Mouse (Mus musculus): ENCODE measurements around the gene Wsb2.

Wsb2 gene

GRCm38 (mm10) chr5:117357129-117357477, at the start of gene Wsb2:
Gene Wsb2, plus strand, starts transcription at chr5:117357304.
- peak; percentile 59 for DNase-seq (ENCODE audit: low read depth, low spot score)

GRCm38 (mm10) chr5:117307699-117308098, 49.4 kb upstream of the Wsb2 start:
- DNase-seq (ENCODE audit: low read depth, low spot score) = peak; percentile 74

GRCm38 (mm10) chr5:117313420-117313819, 43.7 kb upstream of the Wsb2 start:
- no peak for DNase-seq (ENCODE audit: low read depth, low spot score)

GRCm38 (mm10) chr5:117313909-117314308, 43.2 kb upstream of the Wsb2 start:
- no peak for DNase-seq (ENCODE audit: low read depth, low spot score)

GRCm38 (mm10) chr5:117314587-117315428, 42.3 kb upstream of the Wsb2 start:
- no peak for DNase-seq (ENCODE audit: low read depth, low spot score)

- peak; percentile 51 for DNase-seq (ENCODE audit: low read depth, low spot score)
Observed at GRCm38 (mm10) chr5:117318741-117319629, 38.1 kb upstream of the Wsb2 start, which contains the start of gene Vsig10. Gene Vsig10, plus strand, starts transcription at chr5:117319083.

- no peak for DNase-seq (ENCODE audit: low read depth, low spot score)
Observed at GRCm38 (mm10) chr5:117323751-117324150, 33.4 kb upstream of the Wsb2 start.

GRCm38 (mm10) chr5:117326408-117326807, 30.7 kb upstream of the Wsb2 start:
- DNase-seq (ENCODE audit: low read depth, low spot score) = no peak

- DNase-seq (ENCODE audit: low read depth, low spot score) = no peak
Observed at GRCm38 (mm10) chr5:117330457-117330856, 26.6 kb upstream of the Wsb2 start.

GRCm38 (mm10) chr5:117337999-117338398, 19.1 kb upstream of the Wsb2 start:
- DNase-seq (ENCODE audit: low read depth, low spot score) = no peak

- DNase-seq (ENCODE audit: low read depth, low spot score) = no peak
Observed at GRCm38 (mm10) chr5:117338503-117338902, 18.6 kb upstream of the Wsb2 start.

GRCm38 (mm10) chr5:117340081-117340480, 17.0 kb upstream of the Wsb2 start:
- DNase-seq (ENCODE audit: low read depth, low spot score) = no peak

- DNase-seq (ENCODE audit: low read depth, low spot score) = no peak
Observed at GRCm38 (mm10) chr5:117341896-117342295, 15.2 kb upstream of the Wsb2 start.

- peak; percentile 46 for DNase-seq (ENCODE audit: low read depth, low spot score)
Observed at GRCm38 (mm10) chr5:117344496-117344895, 12.6 kb upstream of the Wsb2 start.

- no peak for DNase-seq (ENCODE audit: low read depth, low spot score)
Observed at GRCm38 (mm10) chr5:117345432-117345976, 11.6 kb upstream of the Wsb2 start.

GRCm38 (mm10) chr5:117346281-117346680, 10.8 kb upstream of the Wsb2 start:
- DNase-seq (ENCODE audit: low read depth, low spot score) = no peak

- no peak for DNase-seq (ENCODE audit: low read depth, low spot score)
Observed at GRCm38 (mm10) chr5:117347011-117347410, 10.1 kb upstream of the Wsb2 start.

- no peak for DNase-seq (ENCODE audit: low read depth, low spot score)
Observed at GRCm38 (mm10) chr5:117347838-117348237, 9.3 kb upstream of the Wsb2 start.

GRCm38 (mm10) chr5:117348279-117348678, 8.8 kb upstream of the Wsb2 start:
- DNase-seq (ENCODE audit: low read depth, low spot score) = no peak

- no peak for DNase-seq (ENCODE audit: low read depth, low spot score)
Observed at GRCm38 (mm10) chr5:117354121-117354520, 3.0 kb upstream of the Wsb2 start.

GRCm38 (mm10) chr5:117355648-117356303, 1.3 kb upstream of the Wsb2 start:
- no peak for DNase-seq (ENCODE audit: low read depth, low spot score)

All from 3T3-L1 (cell line).